Mouse (Mus musculus) lung, embryonic 15.5 days (tissue): ENCODE data around the gene A630001G21Rik. TPM values are rescaled to one million over a fixed set of nuclear protein-coding genes. Genes with fewer than 3 reads are reported as not detected.

Experiments
- ATAC-seq: fragments of 200-750 bp; cut with Nextera tagmentation; 2 replicates; pipeline ENCODE4 v1.8.0; 2017; ENCODE audit warnings: moderate number of reproducible peaks, borderline replicate concordance; ENCODE audit not compliant: low FRiP score, low TSS enrichment; ENCODE audit errors: extremely low read depth
- H3K27ac ChIP-seq: fragments of 300-500 bp; sonication (generic); 2 replicates; pipeline ENCODE4 v1.5.1; 2015; ENCODE audit warnings: moderate library complexity, mild to moderate bottlenecking, inconsistent platforms
- H3K27me3 ChIP-seq: fragments of 300-500 bp; sonication (generic); 2 replicates; pipeline ENCODE4 v1.6.1; 2015; ENCODE audit warnings: inconsistent platforms
- H3K36me3 ChIP-seq: fragments of 300-500 bp; sonication (generic); 2 replicates; pipeline ENCODE4 v1.6.1; 2015; ENCODE audit warnings: inconsistent platforms
- H3K4me1 ChIP-seq: fragments of 300-500 bp; sonication (generic); 2 replicates; pipeline ENCODE4 v1.6.1; 2015; ENCODE audit warnings: inconsistent platforms
- H3K4me2 ChIP-seq: fragments of 300-500 bp; sonication (generic); 2 replicates; pipeline ENCODE4 v1.6.1; 2015; ENCODE audit warnings: inconsistent platforms, mild to moderate bottlenecking, moderate library complexity
- H3K4me3 ChIP-seq: fragments of 300-500 bp; sonication (generic); 2 replicates; pipeline ENCODE4 v1.5.1; 2015; ENCODE audit warnings: mild to moderate bottlenecking, inconsistent platforms
- H3K9ac ChIP-seq: fragments of 300-500 bp; sonication (generic); 2 replicates; pipeline ENCODE4 v1.6.1; 2015; ENCODE audit warnings: inconsistent platforms
- H3K9me3 ChIP-seq: fragments of 300-500 bp; sonication (generic); 2 replicates; pipeline ENCODE4 v1.6.1; 2016; ENCODE audit warnings: inconsistent platforms
- WGBS: fragments of 180-500 bp; shearing (Covaris S2); methylation state at CpG from one replicate; pipeline ENCODE4 v1.1.7; 2015; 5-methylcytosine and 5-hydroxymethylcytosine counted together
- polyA plus RNA-seq: library from polyadenylated mRNA; unstranded; fragments of >200 nt; fragmentation: Nextera tagmentation; extraction: Ambion mirVana; gene quantifications from 2 replicates; pipeline ENCODE4 v1.2.1, GENCODE M21; 2015

A630001G21Rik gene
- polyA plus RNA-seq, 1 experiment from 2014 or later: 1.5 TPM

- Histone ChIP-seq H3K4me2 (no peak overlapping the region), H3K36me3 (no peaks in the 10 kb centered on the region), H3K4me3 (no peak overlapping the region), H3K9ac (no peak overlapping the region), H3K27ac (no peak overlapping the region), H3K4me1 (no peaks in the 10 kb centered on the region), H3K27me3 (no peaks in the 10 kb centered on the region), H3K9me3 (no peaks in the 10 kb centered on the region)
- WGBS: 54% methylated on average over 10 of the region's 10 CpGs
- no peak for ATAC-seq
Observed at GRCm38 (mm10) chr1:85720220-85720893, 58.1 kb downstream of the A630001G21Rik start.

GRCm38 (mm10) chr1:85719049-85719448, 59.4 kb downstream of the A630001G21Rik start:
- WGBS: 42% methylated on average over 4 of the region's 4 CpGs
- H3K9me3 ChIP-seq: no peaks in the 10 kb centered on the region
- ATAC-seq: no peak
- no peak overlapping the region for H3K27ac ChIP-seq
- H3K36me3 ChIP-seq: no peaks in the 10 kb centered on the region
- no peaks in the 10 kb centered on the region for H3K27me3 ChIP-seq
- H3K4me1 ChIP-seq: no peaks in the 10 kb centered on the region
- no peak overlapping the region for H3K4me2 ChIP-seq
- no peak overlapping the region for H3K4me3 ChIP-seq
- no peak overlapping the region for H3K9ac ChIP-seq

- 72% methylated on average over 7 of the region's 7 CpGs for WGBS
Observed at GRCm38 (mm10) chr1:85716447-85717027, 61.9 kb downstream of the A630001G21Rik start.

GRCm38 (mm10) chr1:85714501-85714900, 63.9 kb downstream of the A630001G21Rik start:
- H3K4me2 ChIP-seq: no peak overlapping the region
- no peaks in the 10 kb centered on the region for H3K36me3 ChIP-seq
- no peak overlapping the region for H3K27ac ChIP-seq
- no peaks in the 10 kb centered on the region for H3K27me3 ChIP-seq
- no peaks in the 10 kb centered on the region for H3K9me3 ChIP-seq
- no peak for ATAC-seq
- no peak overlapping the region for H3K4me3 ChIP-seq
- no peaks in the 10 kb centered on the region for H3K4me1 ChIP-seq
- H3K9ac ChIP-seq: no peak overlapping the region

More at GRCm38 (mm10) chr1:85716447-85717027, 61.9 kb downstream of the A630001G21Rik start:
- no peaks in the 10 kb centered on the region for H3K27me3 ChIP-seq
- H3K9ac ChIP-seq: no peak overlapping the region
- H3K4me3 ChIP-seq: no peak overlapping the region
- H3K4me1 ChIP-seq: no peaks in the 10 kb centered on the region
- H3K36me3 ChIP-seq: no peaks in the 10 kb centered on the region
- H3K9me3 ChIP-seq: no peaks in the 10 kb centered on the region
- no peak overlapping the region for H3K27ac ChIP-seq
- ATAC-seq: no peak
- no peak overlapping the region for H3K4me2 ChIP-seq

DNA sequence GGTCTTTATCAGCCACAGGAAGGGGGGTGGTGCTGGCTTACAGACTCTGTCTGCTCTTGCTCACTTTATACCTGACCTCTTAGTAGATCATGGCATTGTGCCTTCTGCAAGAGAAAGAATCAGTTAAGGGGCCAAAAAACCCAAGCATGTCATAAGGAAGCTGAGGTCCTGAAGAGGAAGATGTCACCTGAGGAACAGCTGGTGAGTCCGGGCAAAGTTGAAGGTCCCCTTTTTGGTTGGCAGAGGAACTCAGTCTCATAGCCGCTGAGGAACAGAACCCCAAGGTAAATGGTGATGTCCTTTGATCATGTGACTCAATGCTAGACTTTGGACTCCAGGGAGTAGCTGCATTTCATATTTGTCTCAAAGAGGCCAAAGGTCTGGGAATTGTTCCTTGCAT, 71.7 kb downstream of the A630001G21Rik start:
- Histone ChIP-seq H3K4me3 (no peak overlapping the region), H3K9me3 (no peaks in the 10 kb centered on the region), H3K36me3 (no peaks in the 10 kb centered on the region), H3K4me1 (peaks cover 4% of the 10 kb centered on the region; the same call in 1 of the 2 replicates), H3K9ac (no peak overlapping the region), H3K27me3 (no peaks in the 10 kb centered on the region), H3K27ac (no peak overlapping the region), H3K4me2 (no peak overlapping the region)
- 75% methylated on average over 2 of the region's 2 CpGs for WGBS
- ATAC-seq: no peak

DNA sequence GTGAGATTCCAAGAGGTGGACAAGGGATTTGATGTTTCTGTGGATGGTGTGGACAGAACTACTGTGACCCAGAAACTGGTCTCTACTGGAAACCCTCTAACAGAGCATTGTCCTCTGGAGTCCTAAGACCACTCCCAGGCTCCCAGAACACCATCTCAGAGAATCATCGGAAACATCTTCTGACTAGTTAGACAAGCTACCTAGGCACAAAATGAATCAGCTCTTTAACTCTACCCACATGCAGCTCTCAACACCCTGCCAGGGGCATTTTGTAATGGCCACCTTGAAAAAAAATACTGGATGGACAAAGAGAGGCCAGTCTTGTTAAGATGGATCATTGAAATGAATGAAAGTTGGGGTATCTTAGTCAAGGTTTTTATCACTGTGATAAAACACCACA, 72.9 kb downstream of the A630001G21Rik start:
- no peak overlapping the region for H3K27ac ChIP-seq
- no peaks in the 10 kb centered on the region for H3K27me3 ChIP-seq
- ATAC-seq: no peak
- no peak overlapping the region for H3K9ac ChIP-seq
- no peaks in the 10 kb centered on the region for H3K9me3 ChIP-seq
- H3K4me1 ChIP-seq: peaks cover 4% of the 10 kb centered on the region; the same call in 1 of the 2 replicates
- H3K4me3 ChIP-seq: no peak overlapping the region
- H3K36me3 ChIP-seq: no peaks in the 10 kb centered on the region
- WGBS: 93% methylated on average over 1 of the region's 1 CpGs
- H3K4me2 ChIP-seq: no peak overlapping the region

DNA sequence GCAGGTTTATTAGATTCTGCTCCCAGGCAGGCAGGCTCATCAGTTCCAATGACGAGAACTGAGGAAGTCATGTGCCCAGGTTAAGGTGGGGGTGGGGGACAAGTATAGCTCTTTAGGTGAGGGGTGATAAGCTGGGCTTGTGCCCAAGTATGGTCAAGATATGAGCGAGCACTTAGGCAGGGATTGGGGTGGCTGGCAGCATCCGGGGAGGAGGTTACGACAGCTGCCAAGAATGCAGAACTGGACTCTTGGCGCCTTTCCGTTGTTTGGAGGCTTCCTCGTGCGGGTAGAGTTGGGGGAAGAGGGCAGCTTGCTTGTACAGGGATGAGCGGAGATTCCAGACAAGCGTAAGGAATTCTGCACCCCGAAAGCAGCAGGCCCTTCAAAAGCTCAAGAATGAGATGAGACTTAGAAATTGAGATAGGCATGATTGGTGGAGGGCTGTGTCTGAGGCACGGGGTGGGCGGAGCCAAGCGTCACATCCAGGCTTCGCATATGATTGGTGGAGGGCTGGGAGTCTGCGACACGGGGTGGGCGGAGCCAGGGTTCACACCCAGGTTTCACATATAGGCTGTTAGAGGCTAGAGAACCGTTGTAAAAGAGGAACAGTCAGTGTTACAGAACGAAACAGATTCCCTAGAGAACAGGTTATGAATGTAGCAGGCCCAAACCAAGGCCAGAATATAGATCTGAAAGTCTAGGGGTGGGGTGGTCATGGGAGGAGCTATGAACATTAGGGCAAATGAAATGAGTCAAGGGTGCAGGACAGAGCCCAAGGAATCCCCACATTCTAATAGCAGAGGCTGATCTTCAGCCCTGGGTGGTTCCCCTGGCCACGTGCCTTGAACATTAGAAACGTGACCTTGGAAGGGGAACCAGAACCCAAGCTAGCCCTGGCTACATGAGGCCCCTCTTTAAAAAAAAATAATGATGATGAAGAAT, 74.9 kb downstream of the A630001G21Rik start:
- Histone ChIP-seq H3K4me2 (peak overlapping the region; percentile 66), H3K9me3 (no peaks in the 10 kb centered on the region), H3K36me3 (no peaks in the 10 kb centered on the region), H3K4me1 (peaks cover 4% of the 10 kb centered on the region; the same call in 1 of the 2 replicates), H3K27me3 (no peaks in the 10 kb centered on the region), H3K9ac (no peak overlapping the region), H3K4me3 (peak overlapping the region; percentile 40), H3K27ac (peak overlapping the region; percentile 76)
- peak; percentile 97 for ATAC-seq
- 16% methylated on average over 22 of the region's 22 CpGs for WGBS

DNA sequence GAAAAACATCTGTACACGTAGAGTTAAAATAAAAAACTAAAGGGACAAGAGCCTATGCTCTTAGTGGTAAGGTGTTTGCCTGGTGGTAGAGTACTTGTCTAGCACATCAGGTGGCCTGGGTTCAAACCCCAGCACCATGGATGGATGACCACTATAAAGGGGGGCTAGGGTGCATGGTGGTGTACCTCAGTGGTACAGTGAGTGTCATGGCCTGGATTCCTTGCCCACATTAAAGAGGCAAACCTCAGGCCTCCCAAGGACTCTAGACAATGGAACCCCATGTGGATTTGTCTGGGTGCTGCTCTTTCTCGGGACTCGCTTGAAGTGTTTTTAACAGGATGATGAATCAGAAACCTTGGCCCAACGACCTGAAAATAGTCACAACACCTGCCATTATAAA, 75.9 kb downstream of the A630001G21Rik start:
- H3K4me2 ChIP-seq: no peak overlapping the region
- no peak for ATAC-seq

DNA sequence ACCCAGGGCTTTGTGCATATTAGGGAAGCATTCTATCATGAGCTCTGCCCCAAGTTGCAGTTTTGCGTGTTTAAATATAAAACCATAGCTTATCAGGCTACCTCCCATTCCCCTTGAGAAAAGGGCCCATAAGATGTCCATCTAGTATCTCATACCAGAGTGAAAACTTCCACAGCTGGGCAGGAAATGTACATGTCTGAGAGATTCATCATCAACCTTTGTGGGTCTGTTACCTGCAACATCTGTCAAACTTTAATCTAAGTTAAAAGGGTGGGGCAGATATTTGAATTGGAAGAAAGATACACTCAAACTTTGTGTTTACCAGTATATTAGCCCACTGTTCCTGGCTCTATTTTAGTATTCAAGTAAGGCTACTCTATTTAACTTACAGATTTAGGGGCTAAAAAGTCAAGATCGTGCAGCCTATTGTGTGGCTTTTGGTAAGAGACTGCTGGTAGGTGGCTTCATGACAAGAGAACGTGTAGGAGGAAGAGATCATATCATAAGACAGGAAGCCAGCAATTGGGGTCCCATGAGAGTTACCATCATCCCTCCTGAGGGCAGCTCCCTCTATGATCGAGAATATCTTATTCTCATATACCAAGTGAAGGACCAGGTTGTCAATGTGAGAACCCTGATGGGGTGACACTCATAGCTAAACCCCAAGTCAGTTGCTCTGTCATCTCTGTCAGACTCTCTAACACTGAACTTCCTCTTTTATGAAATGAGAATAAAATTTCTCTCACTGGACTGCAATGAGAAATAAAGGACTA, 80.5 kb downstream of the A630001G21Rik start:
- Histone ChIP-seq H3K36me3 (no peaks in the 10 kb centered on the region), H3K27me3 (no peaks in the 10 kb centered on the region), H3K4me1 (no peaks in the 10 kb centered on the region), H3K4me2 (no peak overlapping the region), H3K9me3 (no peaks in the 10 kb centered on the region), H3K4me3 (no peak overlapping the region), H3K27ac (no peak overlapping the region), H3K9ac (no peak overlapping the region)
- WGBS: 79% methylated on average over 4 of the region's 4 CpGs
- ATAC-seq: no peak

More for the DNA sequence above, 75.9 kb downstream of the A630001G21Rik start:
- H3K27me3 ChIP-seq: no peaks in the 10 kb centered on the region
- no peak overlapping the region for H3K9ac ChIP-seq
- no peak overlapping the region for H3K27ac ChIP-seq
- WGBS: 66% methylated on average over 4 of the region's 4 CpGs
- H3K9me3 ChIP-seq: no peaks in the 10 kb centered on the region
- H3K4me3 ChIP-seq: no peak overlapping the region
- H3K36me3 ChIP-seq: no peaks in the 10 kb centered on the region
- H3K4me1 ChIP-seq: peaks cover 4% of the 10 kb centered on the region; the same call in 1 of the 2 replicates

GRCm38 (mm10) chr1:85695646-85696045, 82.8 kb downstream of the A630001G21Rik start:
- H3K4me3 ChIP-seq: no peak overlapping the region
- H3K9ac ChIP-seq: no peak overlapping the region
- no peaks in the 10 kb centered on the region for H3K4me1 ChIP-seq
- no peak for ATAC-seq
- no peaks in the 10 kb centered on the region for H3K27me3 ChIP-seq
- no peak overlapping the region for H3K27ac ChIP-seq
- WGBS: 52% methylated on average over 3 of the region's 3 CpGs
- H3K4me2 ChIP-seq: no peak overlapping the region
- H3K9me3 ChIP-seq: no peaks in the 10 kb centered on the region
- H3K36me3 ChIP-seq: no peaks in the 10 kb centered on the region

DNA sequence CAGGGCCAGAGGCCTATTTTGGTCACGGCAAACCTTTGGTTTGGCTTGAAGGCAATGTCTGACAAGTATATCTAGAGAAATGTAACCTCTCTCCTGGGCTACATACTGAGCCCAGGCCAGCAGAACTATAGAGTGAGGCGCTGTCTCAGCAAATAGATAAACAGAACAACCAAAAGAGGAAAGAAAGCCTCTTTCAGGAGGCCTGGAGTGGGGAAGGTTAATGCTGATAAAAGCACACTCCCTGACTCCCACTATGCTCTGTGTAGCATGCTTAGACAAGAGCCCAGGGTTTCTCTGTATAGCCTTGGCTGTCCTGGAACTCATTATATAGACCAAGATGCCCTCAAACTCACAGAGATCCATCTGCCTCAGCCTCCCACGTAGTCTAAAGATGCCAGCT, 85.2 kb downstream of the A630001G21Rik start:
- no peak overlapping the region for H3K4me2 ChIP-seq
- ATAC-seq: no peak
- H3K36me3 ChIP-seq: no peaks in the 10 kb centered on the region
- H3K4me3 ChIP-seq: no peak overlapping the region
- no peak overlapping the region for H3K9ac ChIP-seq
- H3K27ac ChIP-seq: no peak overlapping the region
- no peaks in the 10 kb centered on the region for H3K27me3 ChIP-seq
- WGBS: 66% methylated on average over 3 of the region's 3 CpGs
- no peaks in the 10 kb centered on the region for H3K4me1 ChIP-seq
- no peaks in the 10 kb centered on the region for H3K9me3 ChIP-seq
